Mouse (Mus musculus) lung, postnatal 0 days (tissue): ENCODE results near the gene Car15.

ENCODE experiments used
- CTCF ChIP-seq: IDR thresholded peaks from 2 replicates; pipeline ENCODE4 v1.5.1; 2016; ENCODE audit warnings: antibody characterized with exemption, mild to moderate bottlenecking
- EP300 ChIP-seq: IDR thresholded peaks from 2 replicates; pipeline ENCODE4 v1.6.1; 2016; ENCODE audit warnings: antibody characterized with exemption, mild to moderate bottlenecking, control low read depth

DNA sequence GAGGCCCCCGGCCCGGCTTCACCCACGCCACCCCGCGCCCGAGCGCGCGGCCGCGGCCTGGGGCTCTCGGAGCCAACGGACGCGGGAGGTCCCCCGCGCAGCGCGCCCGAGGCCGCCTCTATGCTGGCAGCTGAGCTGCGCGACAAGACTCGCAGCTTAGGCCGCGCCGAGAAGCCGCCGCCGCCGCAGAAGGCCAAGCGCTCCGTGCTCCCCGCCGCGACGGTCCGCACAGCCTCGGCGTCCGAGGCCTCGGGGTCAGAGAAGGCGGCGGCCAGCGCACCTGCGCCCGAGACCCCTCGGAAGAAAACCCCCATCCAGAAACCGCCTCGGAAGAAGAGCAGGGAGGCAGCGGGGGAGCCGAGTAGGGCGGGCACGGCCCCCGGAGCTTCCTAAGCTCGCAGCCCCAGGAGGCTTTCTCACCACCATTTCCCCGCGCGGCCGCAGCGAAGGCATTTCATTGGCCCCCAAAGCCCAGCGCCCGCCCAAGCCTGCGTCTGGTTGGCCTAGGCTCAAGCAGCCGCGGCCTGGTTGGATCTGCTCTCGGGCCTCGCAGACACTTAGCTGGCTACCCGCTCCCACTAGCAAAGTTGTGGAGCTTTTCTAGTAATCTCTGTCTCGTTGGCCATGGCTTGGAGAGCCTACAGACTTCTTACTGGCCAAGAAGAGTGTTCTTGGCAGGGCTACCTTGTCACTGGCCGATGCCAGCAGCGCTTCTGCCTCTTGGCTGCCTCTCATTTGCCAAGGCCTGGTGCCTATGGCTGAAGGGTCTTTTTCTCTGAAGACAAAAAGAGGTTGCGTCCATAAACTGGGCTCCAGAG is 30.8 kb downstream of the Car15 start:
- TF ChIP-seq CTCF (no peak), EP300 (no peak)
